Mouse (Mus musculus) frontal cortex, postnatal 25 days (tissue): Measurements from ENCODE around the gene Kntc1.
"Not testable (repeated sequence)": the region's sequence is repeated elsewhere in the genome, so short reads cannot be mapped to it uniquely, and the experiment has no call there.

Experiments
- DNase-seq, 2 experiments: peaks; one replicate each; pipeline ENCODE4 v3.0.0; 2022; ENCODE audit warnings: low spot score in 2 of 2

Kntc1 gene

DNA sequence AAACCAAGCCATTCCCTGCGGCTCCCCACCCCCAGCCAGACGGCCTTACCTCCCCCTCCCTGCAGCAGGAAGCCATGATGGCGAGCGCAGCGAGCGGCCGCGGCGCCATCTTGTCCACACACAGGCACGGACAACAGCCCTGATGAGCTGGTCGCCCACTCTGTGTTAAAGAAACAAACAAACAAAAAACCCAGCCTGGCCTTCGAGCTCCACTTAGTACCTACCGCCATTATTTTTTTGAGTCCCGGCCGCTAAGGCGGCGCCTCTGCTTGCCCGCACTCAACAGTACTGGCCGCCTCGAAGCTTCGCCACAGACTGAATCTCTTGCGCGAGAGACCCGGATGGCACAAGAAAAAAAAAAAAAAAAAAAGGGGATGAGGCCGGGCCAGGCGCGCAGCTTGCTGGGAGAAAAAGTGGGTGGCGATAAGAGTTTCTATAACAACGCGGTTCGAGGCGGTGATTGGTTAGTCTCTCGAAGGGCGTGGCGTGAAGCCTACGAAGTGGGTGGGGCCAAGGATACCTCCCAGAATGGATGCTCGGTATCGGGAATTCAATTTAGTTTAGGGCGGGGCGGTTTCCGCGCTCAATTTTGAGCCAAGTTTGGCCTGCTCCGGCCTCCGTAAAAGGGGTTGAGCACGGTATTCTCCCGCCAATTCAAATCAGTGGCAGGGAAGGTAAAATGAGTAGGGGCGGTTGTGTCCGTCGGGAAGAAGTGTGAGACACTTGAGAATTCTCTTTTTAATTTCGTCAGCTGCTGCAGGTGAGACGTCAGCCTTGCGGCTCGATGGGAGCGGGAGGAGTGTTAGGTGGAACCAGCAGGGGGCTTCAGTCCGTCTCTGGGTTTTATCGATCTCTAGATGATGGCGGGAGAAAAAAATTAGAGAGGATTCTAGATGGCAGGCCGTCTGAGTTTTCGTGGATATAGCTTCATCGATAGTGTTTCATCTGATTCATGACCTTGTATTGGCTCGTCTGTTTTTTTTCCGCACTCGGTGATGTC is at the start of gene Kntc1, which contains the start of gene Rsrc2:
Kntc1 (plus strand) TSS at position 652 of the 1,000 bp plus-strand sequence.
Rsrc2 (minus strand) TSS at position 350 of the 1,000 bp plus-strand sequence.
- peak; percentile 98 for DNase-seq

- DNase-seq: peak; percentile 11 to 13
These were observed 48.9 kb upstream of the Kntc1 start for GRCm38 (mm10) chr5:123700625-123701024.

DNA sequence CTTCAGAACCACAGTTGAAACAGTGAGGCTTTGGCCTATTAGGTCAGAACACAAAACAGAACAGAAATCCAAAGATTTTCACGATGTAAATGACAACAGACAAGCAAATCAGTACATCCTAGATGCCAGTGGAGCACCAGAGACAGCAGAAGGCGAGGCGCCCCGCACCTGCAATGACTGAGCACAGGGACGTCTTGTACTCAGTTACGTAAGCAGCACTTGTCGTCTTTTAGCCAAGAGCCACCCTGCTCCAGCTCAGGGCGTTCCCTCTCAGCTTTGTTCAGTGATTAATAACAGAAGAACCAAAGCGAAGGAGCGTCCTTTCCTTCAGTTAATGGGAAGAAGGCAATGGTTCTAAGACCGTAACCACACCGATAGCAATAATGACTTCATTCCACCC is 40.9 kb upstream of the Kntc1 start:
- DNase-seq: no peak

DNA sequence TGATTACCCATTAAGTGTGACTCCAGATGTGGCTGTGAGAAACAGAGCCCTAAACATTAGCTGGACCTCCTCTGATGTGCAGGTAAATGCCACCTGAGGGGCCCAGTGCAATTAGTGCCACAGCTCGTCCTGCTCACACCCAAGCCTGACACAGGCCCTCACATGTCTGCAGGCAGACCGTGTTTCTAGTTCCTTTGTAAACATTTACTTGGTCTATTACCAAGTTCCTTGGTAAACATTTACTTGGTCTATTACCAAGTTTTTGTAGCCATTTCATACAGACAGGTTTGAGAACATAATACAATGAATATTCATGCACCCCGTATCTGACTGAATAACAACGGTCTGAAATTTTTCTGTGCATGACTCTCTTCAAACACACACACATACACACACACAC is 39.9 kb upstream of the Kntc1 start:
- no peak for DNase-seq

DNA sequence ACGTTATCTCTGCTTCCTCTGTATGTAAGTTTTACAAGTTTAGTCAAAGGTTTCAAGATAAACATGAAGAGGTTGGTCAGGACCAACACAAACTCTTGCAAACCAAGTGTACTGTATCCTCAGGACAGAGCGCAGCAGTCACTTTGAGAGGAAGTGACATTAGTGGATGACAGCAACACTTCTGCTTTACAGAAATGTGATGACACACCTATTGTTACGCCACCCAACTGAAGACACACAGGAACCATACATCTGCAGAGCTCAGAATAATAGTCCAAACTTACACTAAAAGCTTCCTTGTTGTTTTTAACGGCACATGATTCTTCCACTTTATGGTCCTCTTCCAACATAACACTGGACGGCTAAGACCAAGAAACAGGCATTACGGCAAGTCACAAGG is 35.7 kb upstream of the Kntc1 start:
- DNase-seq: no peak

GRCm38 (mm10) chr5:123714622-123715021 is 34.9 kb upstream of the Kntc1 start:
- no peak for DNase-seq

DNA sequence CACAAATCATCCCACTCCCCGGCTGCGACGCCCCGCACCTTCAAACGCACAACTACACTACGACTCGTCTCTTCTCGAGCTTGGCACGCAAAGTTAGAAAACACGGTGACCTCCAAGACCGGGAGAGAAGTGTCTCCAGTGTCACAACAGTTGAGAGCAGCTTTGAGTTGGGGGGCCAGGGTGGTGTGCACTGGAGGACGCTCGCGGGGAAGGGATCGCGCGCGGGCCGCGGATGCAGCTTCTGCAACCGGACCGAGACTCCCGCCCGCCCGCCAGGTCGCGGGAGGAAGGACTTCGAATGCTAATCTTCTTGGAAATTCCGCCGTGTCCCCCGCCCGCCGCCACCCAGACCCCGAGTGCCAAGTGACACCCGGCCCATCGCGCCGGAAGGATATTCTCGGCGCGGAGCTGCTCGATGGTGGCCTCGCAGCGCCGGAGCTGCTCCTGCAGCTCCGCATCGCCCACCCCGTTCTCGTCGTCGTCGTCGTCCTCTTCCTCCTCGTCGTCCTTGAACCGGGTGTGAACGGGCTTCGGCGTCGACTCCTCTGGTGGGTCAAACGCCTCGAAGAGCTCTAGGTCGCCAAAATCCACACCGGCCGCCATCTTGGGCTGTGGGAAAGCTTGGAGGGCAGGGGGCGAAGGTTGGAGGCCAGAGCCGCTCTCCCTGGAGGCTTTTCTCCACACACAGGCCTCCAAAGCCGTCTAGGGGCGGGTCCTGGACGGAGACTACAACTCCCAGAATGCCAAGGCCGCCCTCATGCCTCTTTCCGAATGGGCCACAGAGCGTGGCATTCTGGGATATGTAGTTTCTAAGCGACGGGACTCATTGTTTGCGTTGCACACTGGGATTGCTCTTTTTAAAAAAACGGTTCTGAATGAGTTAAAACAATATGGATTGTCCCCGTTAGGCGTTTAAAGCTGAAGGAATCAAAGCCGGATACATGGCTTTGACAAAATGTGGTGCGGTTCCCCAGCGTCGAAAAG is 28.9 kb upstream of the Kntc1 start, which contains the start of gene Zcchc8:
Zcchc8 (minus strand) TSS at position 773 of the 984 bp plus-strand sequence.
- DNase-seq: peak; percentile 87 to 96

DNA sequence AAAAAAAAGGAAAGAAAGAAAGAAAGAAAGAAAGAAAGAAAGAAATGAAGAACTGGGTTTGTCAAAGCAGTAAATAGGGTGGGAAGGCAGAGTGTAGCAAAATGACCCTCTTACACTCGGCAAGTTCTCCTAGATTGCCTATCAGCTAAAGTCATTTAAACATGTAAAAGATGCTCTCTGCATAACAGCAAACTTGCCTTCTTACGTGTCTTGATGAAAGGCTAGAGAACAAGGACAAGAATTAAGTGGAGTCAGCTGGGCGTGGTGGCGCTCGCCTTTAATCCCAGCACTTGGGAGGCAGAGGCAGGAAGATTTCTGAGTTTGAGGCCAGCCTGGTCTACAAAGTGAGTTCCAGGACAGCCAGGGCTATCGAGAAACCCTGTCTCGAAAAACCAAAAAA is 25.7 kb upstream of the Kntc1 start:
- not testable (repeated sequence) for DNase-seq

DNA sequence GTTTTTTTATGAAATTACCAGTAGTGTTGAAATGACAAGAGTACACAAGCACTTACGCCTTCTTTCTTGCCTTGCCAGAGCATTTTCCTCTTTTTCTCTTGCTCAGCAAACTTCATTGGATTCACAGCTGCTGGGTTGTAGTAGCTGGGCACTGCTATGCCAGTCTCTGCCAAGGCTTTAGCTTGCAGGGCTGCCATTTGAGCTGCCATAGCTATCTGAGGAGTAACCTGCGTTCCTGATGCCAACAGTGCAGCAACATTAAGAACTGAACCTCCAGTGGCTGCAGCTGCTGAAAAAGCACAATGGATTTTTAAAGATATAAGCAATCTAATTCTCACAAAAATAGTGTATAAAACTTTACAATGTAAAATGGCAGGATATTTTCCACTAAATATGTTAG is 18.5 kb upstream of the Kntc1 start:
- no peak for DNase-seq

DNA sequence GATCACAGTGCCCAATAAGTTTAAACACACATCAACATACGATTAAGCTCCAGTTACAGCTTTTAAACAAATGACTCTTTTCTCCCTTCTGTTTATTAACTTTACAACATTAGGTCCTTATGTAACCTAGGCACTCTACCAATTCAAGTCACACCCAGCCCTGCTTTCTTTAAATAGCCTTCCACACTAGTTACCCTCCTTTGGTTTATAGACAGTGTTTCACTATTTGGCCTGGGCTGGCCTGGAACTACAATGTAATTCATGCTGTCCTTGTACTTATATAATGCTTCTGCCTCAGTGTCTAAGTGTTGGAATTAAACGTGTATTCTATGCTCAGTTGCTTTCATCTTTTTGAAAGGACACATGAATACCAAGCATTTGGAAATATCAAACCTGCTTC is 5.2 kb upstream of the Kntc1 start:
- DNase-seq: no peak

DNA sequence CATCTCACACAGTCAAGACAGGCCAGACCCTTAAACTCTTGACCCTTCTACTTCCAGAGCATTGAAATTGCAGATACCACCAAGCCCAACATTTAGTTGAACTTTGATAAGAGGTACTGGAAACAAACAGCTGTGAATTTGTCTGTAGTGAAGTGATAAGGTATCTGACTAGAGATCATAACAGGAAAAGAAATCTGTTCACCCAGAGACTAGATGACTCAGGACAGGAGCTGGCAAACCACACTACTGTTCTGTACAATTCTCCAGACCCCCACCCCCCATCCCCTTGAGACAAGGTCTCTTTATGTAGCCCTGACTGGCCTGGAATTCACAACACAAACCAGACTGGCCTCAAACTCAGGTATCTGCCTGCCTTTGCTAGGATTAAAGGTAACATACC is 3.3 kb upstream of the Kntc1 start:
- DNase-seq: no peak

DNA sequence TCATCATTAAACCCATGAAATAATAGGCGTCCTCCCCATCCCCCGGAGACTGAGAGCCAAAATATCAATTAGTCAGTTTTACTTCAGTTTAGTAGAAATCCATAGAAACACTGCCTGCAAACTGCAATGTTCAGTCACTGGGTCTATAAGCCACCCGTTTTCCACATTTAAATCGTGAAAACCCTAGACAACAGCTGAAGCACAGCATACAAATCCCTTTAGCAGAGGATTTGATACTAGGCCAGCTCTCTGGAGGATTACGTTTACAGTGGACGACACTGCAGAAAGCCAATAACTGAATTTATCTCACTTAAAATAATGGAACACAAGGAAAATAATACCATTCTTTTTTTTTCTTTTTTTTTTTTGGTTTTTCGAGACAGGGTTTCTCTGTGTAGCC is 1.9 kb upstream of the Kntc1 start:
- DNase-seq: no peak

DNA sequence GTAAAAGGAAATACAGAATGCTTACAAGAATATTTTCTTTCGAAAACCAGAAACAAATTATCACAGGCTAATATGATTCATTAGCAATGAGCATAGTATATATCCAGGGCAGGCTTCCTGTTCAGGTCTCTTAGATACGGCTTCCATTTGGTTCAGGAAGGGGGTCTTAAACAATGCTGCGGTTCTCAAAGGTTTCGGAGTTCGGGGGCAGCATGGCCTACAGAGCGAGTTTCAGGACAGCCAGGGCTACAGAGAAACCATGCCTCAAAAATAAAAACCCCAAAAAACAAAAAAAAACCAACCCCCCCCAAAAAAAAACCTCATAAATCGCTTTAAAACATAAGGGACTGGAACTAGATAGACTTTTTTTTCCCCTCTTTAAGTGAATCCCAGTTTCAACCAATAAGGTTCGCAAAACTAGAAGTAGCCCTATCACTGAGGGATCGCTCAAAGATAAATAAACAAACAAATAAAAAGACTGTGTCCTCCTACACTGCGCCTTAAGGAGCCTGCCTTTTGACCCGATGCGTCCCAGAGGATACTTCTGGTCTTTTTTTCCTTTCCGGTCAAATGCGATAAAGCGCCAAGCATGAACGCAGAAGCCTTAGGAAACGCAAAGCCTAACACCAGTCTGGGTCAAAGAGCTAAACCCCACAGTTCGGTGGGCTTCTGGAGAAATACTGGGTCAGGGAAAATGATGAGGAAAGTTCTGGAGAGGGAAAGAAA is 1.0 kb upstream of the Kntc1 start:
- DNase-seq: no peak

DNA sequence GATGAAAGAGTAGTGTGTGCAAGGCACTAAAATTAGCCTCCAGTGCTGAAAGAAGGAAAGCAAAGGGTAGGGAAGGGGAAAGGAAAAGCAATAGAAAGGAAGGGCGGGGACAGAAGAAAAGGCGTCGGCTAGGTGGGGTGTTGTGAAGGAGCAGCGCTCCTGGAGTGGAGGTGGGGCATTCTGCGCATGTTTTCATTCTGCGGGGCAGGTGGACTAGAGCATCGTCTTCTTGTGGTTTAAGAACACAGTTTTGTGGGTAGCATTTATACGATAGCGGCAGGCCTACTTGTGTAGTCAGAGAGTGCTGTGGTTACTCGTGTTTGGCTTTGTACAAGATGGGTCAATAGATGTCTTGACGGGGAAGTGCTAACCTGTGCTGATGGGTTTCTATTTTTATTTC is 16.0 kb downstream of the Kntc1 start:
- no peak for DNase-seq

GRCm38 (mm10) chr5:123766455-123766854 is 16.9 kb downstream of the Kntc1 start:
- DNase-seq: not testable (repeated sequence)

GRCm38 (mm10) chr5:123773441-123773840 is 23.9 kb downstream of the Kntc1 start:
- no peak for DNase-seq

DNA sequence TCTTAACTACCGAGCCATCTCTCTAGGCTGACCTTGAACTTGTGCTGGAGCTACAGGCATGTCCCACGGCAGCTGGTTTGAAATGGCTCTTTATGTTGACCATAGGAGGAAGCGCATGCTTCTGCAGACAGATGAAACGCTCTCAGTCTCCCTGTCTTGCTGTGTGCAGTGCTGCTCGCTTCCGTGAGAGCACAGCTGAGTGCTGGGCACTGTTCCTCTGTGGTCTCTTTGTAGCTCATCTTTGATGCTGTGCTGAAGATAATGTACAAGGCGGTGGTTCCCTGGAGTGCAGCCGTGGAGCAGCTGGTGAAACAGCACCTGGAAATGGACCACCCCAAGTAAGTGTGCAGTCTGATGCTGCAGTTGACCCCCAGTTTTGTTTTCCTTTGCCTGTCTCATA is 31.2 kb downstream of the Kntc1 start:
- no peak for DNase-seq

DNA sequence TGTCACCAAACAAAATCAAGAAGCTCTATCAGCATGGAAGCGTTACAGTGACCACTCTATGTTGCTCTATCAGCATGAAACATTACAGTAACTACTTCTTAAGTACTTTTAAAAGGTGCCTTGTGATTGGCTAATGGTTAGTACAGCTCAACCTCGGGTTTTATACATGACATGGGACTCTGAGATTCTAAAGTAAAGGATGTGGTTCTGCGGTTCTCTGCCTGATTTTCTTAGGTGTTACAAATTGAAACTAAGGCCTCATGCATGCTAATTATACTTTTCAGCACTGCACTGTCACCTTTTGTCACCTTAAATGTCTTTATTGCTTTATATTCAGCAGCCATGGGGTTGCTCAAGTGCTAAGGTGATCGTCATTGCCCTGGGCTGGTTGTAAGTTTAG is 32.3 kb downstream of the Kntc1 start:
- no peak for DNase-seq

DNA sequence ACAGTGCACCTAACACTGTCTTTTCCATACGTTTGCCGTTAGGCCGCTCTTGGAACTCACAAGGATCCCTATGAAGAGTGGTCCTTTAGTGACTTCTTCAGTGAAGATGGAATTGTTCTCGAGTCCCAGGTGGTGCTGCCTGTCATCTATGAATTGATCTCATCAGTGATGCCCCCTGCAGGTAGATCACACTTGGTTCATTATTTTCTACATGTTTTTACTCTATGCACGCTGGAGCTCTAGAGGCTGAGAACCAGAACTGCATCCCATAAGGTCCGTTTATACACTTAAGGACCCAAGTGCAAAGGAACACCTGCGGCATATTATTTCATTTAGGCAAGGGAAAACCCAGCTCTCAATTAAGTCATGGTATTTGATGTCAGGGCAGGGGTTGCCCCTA is 39.5 kb downstream of the Kntc1 start:
- no peak for DNase-seq

GRCm38 (mm10) chr5:123793081-123793480 is 43.6 kb downstream of the Kntc1 start:
- no peak for DNase-seq

DNA sequence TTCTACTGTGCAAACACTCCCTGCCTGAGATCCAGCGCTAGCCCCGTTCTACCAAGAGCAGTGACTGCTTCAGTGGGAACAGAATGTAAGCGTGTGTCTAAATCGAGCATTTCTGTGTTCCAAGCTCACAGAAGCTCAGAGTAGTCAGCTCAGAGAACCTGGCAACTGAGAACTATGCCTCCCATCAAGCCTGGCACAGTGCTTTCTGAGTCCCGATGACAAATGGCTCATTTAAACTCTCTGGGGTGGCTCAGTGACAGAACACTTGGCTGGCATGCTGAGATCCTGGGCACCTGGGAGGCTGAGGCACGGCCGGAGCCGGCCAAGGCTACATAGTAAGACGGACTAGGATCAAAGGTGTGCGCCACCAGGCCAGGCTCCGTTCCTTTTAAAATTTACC is 56.8 kb downstream of the Kntc1 start:
- no peak for DNase-seq
